Mouse (Mus musculus): Measurements from ENCODE around the gene Dhh. TPM values are rescaled to one million over a fixed set of nuclear protein-coding genes. Genes with fewer than 3 reads are reported as not detected.

Gene Dhh
- total and polyA plus RNA-seq, 2 experiments from 2014 or later = 1.7 to 4.8 TPM

DNA sequence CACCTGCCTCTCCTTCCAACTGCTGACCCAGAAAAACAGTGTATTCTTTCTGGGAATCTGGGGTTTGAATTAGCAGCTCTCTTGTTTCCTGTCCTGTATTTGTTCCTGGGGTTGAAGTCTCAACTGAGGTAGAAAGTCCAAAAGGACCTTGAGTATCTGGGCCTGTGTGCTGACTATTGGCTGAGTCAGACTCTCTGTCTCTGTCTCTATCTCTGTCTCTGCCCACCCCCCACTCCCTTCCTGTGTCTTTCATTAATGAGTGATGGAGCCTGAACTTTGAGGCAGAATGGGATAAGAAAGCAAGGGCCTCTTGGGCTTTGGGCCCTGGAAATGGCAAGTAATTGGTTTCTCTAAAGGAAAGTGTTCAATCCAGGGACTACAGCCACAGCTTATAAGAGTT, 14.7 kb downstream of the Dhh start:
- TF ChIP-seq CTCF (IDR thresholded peaks at IDR 0.05; ENCODE audit: low read depth) (no peak), EP300 (IDR thresholded peaks at IDR 0.05; ENCODE audit: low read depth) (no peak)
- H3K4me2 ChIP-seq (ENCODE audit: low read depth, low read length) = no peak overlapping the region
- DNase-seq (ENCODE audit: low spot score) (no peak), ATAC-seq (ENCODE audit: insufficient read depth, low read depth) (no peak)
- H3K9me3 ChIP-seq (replicated peaks; ENCODE audit: control insufficient read depth, low read length) = no peaks in the 10 kb centered on the region
- no peak overlapping the region for H3K9ac ChIP-seq (replicated peaks; ENCODE audit: low read depth, low read length)
- H3K27me3 ChIP-seq (ENCODE audit: control insufficient read depth, insufficient read depth, low read length) = no peaks in the 10 kb centered on the region
- H3K4me3 ChIP-seq (ENCODE audit: low read depth, low read length) = no peak overlapping the region
- H3K27ac ChIP-seq (ENCODE audit: low read depth) = no peak overlapping the region
- H3K36me3 ChIP-seq (replicated peaks; ENCODE audit: control insufficient read depth, insufficient read depth, low read length) = no peaks in the 10 kb centered on the region
- peaks cover 8% of the 10 kb centered on the region; the same call in 1 of the 2 replicates for H3K4me1 ChIP-seq (ENCODE audit: control insufficient read depth, insufficient read depth)

DNA sequence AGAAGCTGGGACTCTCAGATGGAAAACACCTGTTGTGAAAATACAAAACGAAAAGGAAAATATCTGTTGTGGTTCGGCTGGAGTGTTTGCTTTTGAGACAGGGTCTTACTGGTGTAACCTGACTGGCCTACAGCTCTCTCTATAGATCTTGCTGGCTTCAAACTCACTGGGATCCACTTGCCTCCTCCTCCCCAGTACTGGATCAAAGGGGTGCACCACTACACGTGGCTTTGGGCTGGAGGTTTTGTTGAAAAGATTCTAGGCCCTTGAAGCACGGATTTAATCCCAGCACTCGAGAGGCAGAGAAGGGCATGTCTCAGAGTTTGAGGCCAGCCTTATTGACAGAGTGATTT, 16.7 kb downstream of the Dhh start:
- Histone ChIP-seq H3K36me3 (replicated peaks; ENCODE audit: control insufficient read depth, insufficient read depth, low read length) (no peaks in the 10 kb centered on the region), H3K9ac (replicated peaks; ENCODE audit: low read depth, low read length) (no peak overlapping the region), H3K27me3 (ENCODE audit: control insufficient read depth, insufficient read depth, low read length) (no peaks in the 10 kb centered on the region), H3K9me3 (replicated peaks; ENCODE audit: control insufficient read depth, low read length) (no peaks in the 10 kb centered on the region), H3K4me2 (ENCODE audit: low read depth, low read length) (peak overlapping the region; percentile 87), H3K4me3 (ENCODE audit: low read depth, low read length) (peak overlapping the region; percentile 63), H3K27ac (ENCODE audit: low read depth) (no peak overlapping the region), H3K4me1 (ENCODE audit: control insufficient read depth, insufficient read depth) (peaks cover 8% of the 10 kb centered on the region; the same call in 1 of the 2 replicates)
- DNase-seq (ENCODE audit: low spot score) = no peak
- TF ChIP-seq EP300 (IDR thresholded peaks at IDR 0.05; ENCODE audit: low read depth) = no peak
- WGBS = 18% methylated on average over 5 of the region's 5 CpGs
- ATAC-seq (ENCODE audit: insufficient read depth, low read depth) = no peak

- under 1% methylated on average over 45 of the region's 48 CpGs for WGBS
- H3K27me3 ChIP-seq (ENCODE audit: control insufficient read depth, insufficient read depth, low read length) = no peaks in the 10 kb centered on the region
- H3K36me3 ChIP-seq (replicated peaks; ENCODE audit: control insufficient read depth, insufficient read depth, low read length) = no peaks in the 10 kb centered on the region
- peak; percentile 97 for DNase-seq (ENCODE audit: low spot score)
- H3K4me2 ChIP-seq (ENCODE audit: low read depth, low read length) = peak overlapping the region; percentile 87
- H3K9ac ChIP-seq (replicated peaks; ENCODE audit: low read depth, low read length) = peak overlapping the region; percentile 58; the same call in 1 of the 2 replicates
- peaks cover 8% of the 10 kb centered on the region; the same call in 1 of the 2 replicates for H3K4me1 ChIP-seq (ENCODE audit: control insufficient read depth, insufficient read depth)
- no peaks in the 10 kb centered on the region for H3K9me3 ChIP-seq (replicated peaks; ENCODE audit: control insufficient read depth, low read length)
- peak overlapping the region; percentile 63 for H3K4me3 ChIP-seq (ENCODE audit: low read depth, low read length)
- ATAC-seq (ENCODE audit: insufficient read depth, low read depth) = peak; percentile 97
- peak overlapping the region; percentile 63 for H3K27ac ChIP-seq (ENCODE audit: low read depth)
- TF ChIP-seq CTCF (IDR thresholded peaks at IDR 0.05; ENCODE audit: low read depth) (no peak), EP300 (IDR thresholded peaks at IDR 0.05; ENCODE audit: low read depth) (no peak)
Observed at GRCm38 (mm10) chr15:98880978-98881655, 17.2 kb downstream of the Dhh start.

DNA sequence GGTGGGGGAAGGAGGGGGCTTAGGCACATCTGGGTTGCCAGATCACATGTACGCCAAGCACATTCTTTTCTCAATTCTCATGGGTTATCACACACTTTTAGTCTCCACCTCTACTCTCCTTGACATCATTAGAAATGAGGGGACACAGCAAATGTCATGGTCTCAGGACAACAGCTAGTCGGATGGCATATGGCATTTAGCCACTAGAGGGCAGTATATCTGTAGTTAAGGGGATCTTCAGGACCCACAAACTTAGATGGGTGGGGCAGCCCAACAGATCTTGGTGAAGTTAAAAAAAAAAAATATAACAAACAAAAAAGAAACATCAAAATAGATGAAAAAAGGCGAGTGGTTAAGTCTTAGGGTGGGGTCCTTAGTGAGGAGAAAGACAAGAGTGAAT, 21.0 kb downstream of the Dhh start:
- H3K4me2 ChIP-seq (ENCODE audit: low read depth, low read length) = no peak overlapping the region
- WGBS = 6% methylated on average over 3 of the region's 3 CpGs
- no peaks in the 10 kb centered on the region for H3K36me3 ChIP-seq (replicated peaks; ENCODE audit: control insufficient read depth, insufficient read depth, low read length)
- DNase-seq (ENCODE audit: low spot score) (peak; percentile 65), ATAC-seq (ENCODE audit: insufficient read depth, low read depth) (no peak)
- TF ChIP-seq CTCF (IDR thresholded peaks at IDR 0.05; ENCODE audit: low read depth) = peak; percentile 79
- no peak for TF ChIP-seq EP300 (IDR thresholded peaks at IDR 0.05; ENCODE audit: low read depth)
- no peak overlapping the region for H3K27ac ChIP-seq (ENCODE audit: low read depth)
- H3K9ac ChIP-seq (replicated peaks; ENCODE audit: low read depth, low read length) = no peak overlapping the region
- H3K9me3 ChIP-seq (replicated peaks; ENCODE audit: control insufficient read depth, low read length) = no peaks in the 10 kb centered on the region
- no peaks in the 10 kb centered on the region for H3K27me3 ChIP-seq (ENCODE audit: control insufficient read depth, insufficient read depth, low read length)
- no peak overlapping the region for H3K4me3 ChIP-seq (ENCODE audit: low read depth, low read length)
- peaks cover 16% of the 10 kb centered on the region; the same call in 1 of the 2 replicates for H3K4me1 ChIP-seq (ENCODE audit: control insufficient read depth, insufficient read depth)

GRCm38 (mm10) chr15:98871916-98872888, 26.1 kb downstream of the Dhh start:
- Histone ChIP-seq H3K27me3 (ENCODE audit: control insufficient read depth, insufficient read depth, low read length) (no peaks in the 10 kb centered on the region), H3K4me3 (ENCODE audit: low read depth, low read length) (peak overlapping the region; percentile 99), H3K4me1 (ENCODE audit: control insufficient read depth, insufficient read depth) (peaks cover 34% of the 10 kb centered on the region), H3K27ac (ENCODE audit: low read depth) (peak overlapping the region; percentile 99), H3K9ac (replicated peaks; ENCODE audit: low read depth, low read length) (peak overlapping the region; percentile 100), H3K36me3 (replicated peaks; ENCODE audit: control insufficient read depth, insufficient read depth, low read length) (no peaks in the 10 kb centered on the region), H3K4me2 (ENCODE audit: low read depth, low read length) (peak overlapping the region; percentile 98), H3K9me3 (replicated peaks; ENCODE audit: control insufficient read depth, low read length) (no peaks in the 10 kb centered on the region)
- under 1% methylated on average over 51 of the region's 51 CpGs for WGBS
- DNase-seq (ENCODE audit: low spot score) (peak; percentile 98), ATAC-seq (ENCODE audit: insufficient read depth, low read depth) (peak; percentile 80)
- no peak; the same call in 1 of the 2 replicates for TF ChIP-seq EP300 (IDR thresholded peaks at IDR 0.05; ENCODE audit: low read depth)

All from heart, postnatal 0 days (tissue).